ENCODE assay signal across 23 mouse cellular contexts in genomic region chr14:30365866-30366265, GRCm38 (mm10).
DNase-seq lines count a peak whose midpoint lies in the region; ATAC-seq and TF ChIP-seq lines count a peak whose summit lies in the region.
"Had no signal": no experiment of that assay in that cellular context is flagged by ENCODE, and none has a peak within 500 bp of the region (broad histone marks: within the 10 kb centered on the region; RNA-seq: fewer than 3 reads in every experiment).

No protein-coding gene starts in this region.

- intact Hi-C loops in gastrocnemius, adult 2 months (cut with DNase I), result no loop called here

- H3K9ac ChIP-seq in embryonic facial prominence, embryonic 15.5 days, result no peak overlapping the region
- H3K9ac ChIP-seq: forebrain, embryonic 12.5 days; hindbrain, embryonic 13.5 days; stomach, embryonic 15.5 days had no signal

- no peak overlapping the region for H3K4me2 ChIP-seq in embryonic facial prominence, embryonic 15.5 days (replicated peaks)
- H3K4me2 ChIP-seq: forebrain, embryonic 12.5 days; hindbrain, embryonic 13.5 days; stomach, embryonic 15.5 days had no signal

- 0 out of 2 replicates have a peak overlapping the region, but pooled peaks have one; percentile 3 for H3K27ac ChIP-seq in embryonic facial prominence, embryonic 15.5 days (replicated peaks)
- no peak overlapping the region for H3K27ac ChIP-seq in embryonic facial prominence, embryonic 10.5 days (replicated peaks)
- no peak overlapping the region for H3K27ac ChIP-seq in testis, adult 2 months (ENCODE audit: control insufficient read depth, insufficient read depth, low read depth, low read length)
- 0 out of 2 replicates have a peak overlapping the region, but pooled peaks have one; percentile 5 for H3K27ac ChIP-seq in layer of hippocampus, adult 2 months
- H3K27ac ChIP-seq in gastrocnemius, adult 2 months, result no peak overlapping the region
- H3K27ac ChIP-seq: forebrain, embryonic 12.5 days; hindbrain, embryonic 13.5 days; stomach, embryonic 15.5 days had no signal

- H3K9me3 ChIP-seq in embryonic facial prominence, embryonic 15.5 days (replicated peaks), result no peaks in the 10 kb centered on the region
- H3K9me3 ChIP-seq in embryonic facial prominence, embryonic 10.5 days, result no peaks in the 10 kb centered on the region
- H3K9me3 ChIP-seq: forebrain, embryonic 12.5 days; hindbrain, embryonic 13.5 days; stomach, embryonic 15.5 days had no signal

- TF ChIP-seq POLR2A in testis, adult 2 months (IDR thresholded peaks at IDR 0.05; ENCODE audit: control insufficient read depth, low read depth, low read length), result no peak

- TF ChIP-seq CTCF in testis, adult 2 months (IDR thresholded peaks at IDR 0.05; ENCODE audit: control insufficient read depth, insufficient read depth, insufficient replicate concordance, low read depth, low read length), result no peak
- no peak for TF ChIP-seq CTCF in layer of hippocampus, adult 2 months (conservative IDR thresholded peaks at IDR 0.05)
- TF ChIP-seq CTCF in gastrocnemius, adult 2 months (IDR thresholded peaks at IDR 0.05), result no peak

- H3K36me3 ChIP-seq in embryonic facial prominence, embryonic 15.5 days, result no peaks in the 10 kb centered on the region
- H3K36me3 ChIP-seq in embryonic facial prominence, embryonic 10.5 days (replicated peaks), result no peaks in the 10 kb centered on the region
- H3K36me3 ChIP-seq in testis, adult 2 months (ENCODE audit: control insufficient read depth, insufficient read depth, low read length), result no peaks in the 10 kb centered on the region
- H3K36me3 ChIP-seq: forebrain, embryonic 12.5 days; hindbrain, embryonic 13.5 days; stomach, embryonic 15.5 days had no signal

- ATAC-seq in embryonic facial prominence, embryonic 15.5 days (ENCODE audit: insufficient number of reproducible peaks, low FRiP score, low TSS enrichment, low read depth), result no peak

- WGBS in embryonic facial prominence, embryonic 15.5 days, result 43% methylated on average over 5 of the region's 5 CpGs
- WGBS in embryonic facial prominence, embryonic 10.5 days, result 67% methylated on average over 5 of the region's 5 CpGs

- no peaks in the 10 kb centered on the region for H3K27me3 ChIP-seq in embryonic facial prominence, embryonic 15.5 days
- no peaks in the 10 kb centered on the region for H3K27me3 ChIP-seq in embryonic facial prominence, embryonic 10.5 days (replicated peaks; ENCODE audit: low read depth, poor library complexity, severe bottlenecking)
- no peaks in the 10 kb centered on the region for H3K27me3 ChIP-seq in testis, adult 2 months (ENCODE audit: control insufficient read depth, insufficient read depth, low read length)
- H3K27me3 ChIP-seq: forebrain, embryonic 12.5 days; hindbrain, embryonic 13.5 days; stomach, embryonic 15.5 days had no signal

- H3K4me1 ChIP-seq in embryonic facial prominence, embryonic 15.5 days, result no peaks in the 10 kb centered on the region
- peaks cover 3% of the 10 kb centered on the region for H3K4me1 ChIP-seq in embryonic facial prominence, embryonic 10.5 days
- H3K4me1 ChIP-seq in testis, adult 2 months (ENCODE audit: control insufficient read depth, insufficient read depth, low read length), result no peaks in the 10 kb centered on the region
- H3K4me1 ChIP-seq: forebrain, embryonic 12.5 days; hindbrain, embryonic 13.5 days; stomach, embryonic 15.5 days had no signal

- DNase-seq in embryonic facial prominence, embryonic 10.5 days (ENCODE audit: low spot score), result no peak
- no peak for DNase-seq in testis, postnatal 10 days (ENCODE audit: low spot score)
- DNase-seq in layer of hippocampus, adult 2 months (ENCODE audit: low spot score in 2 of 2), result peak; percentile 53 to 75
- peak; percentile 67 for DNase-seq in telencephalon, adult 2 months (ENCODE audit: low read depth, low spot score)
- no peak for DNase-seq in lung, postnatal 25 days (ENCODE audit: low spot score)
- DNase-seq in gastrocnemius, adult 2 months, result no peak
- DNase-seq: adrenal gland, postnatal 25 days; cerebellum, adult 11 months; gastrocnemius, postnatal 14 days; heart, postnatal 10 days; kidney, adult 11 months; kidney, postnatal 10 days; liver; lung, adult 18-20 months; lung, postnatal 4 days; midbrain, embryonic 14.5 days; spleen, adult 18-20 months; thymus, postnatal 36 days had no signal

- no peak overlapping the region for H3K4me3 ChIP-seq in embryonic facial prominence, embryonic 15.5 days (replicated peaks)
- no peak overlapping the region for H3K4me3 ChIP-seq in embryonic facial prominence, embryonic 10.5 days
- peak overlapping the region; percentile 45; the same call in 1 of the 2 replicates for H3K4me3 ChIP-seq in testis, adult 2 months (ENCODE audit: control insufficient read depth, low read depth, low read length)
- H3K4me3 ChIP-seq in layer of hippocampus, adult 2 months, result no peak overlapping the region
- H3K4me3 ChIP-seq in gastrocnemius, adult 2 months, result no peak overlapping the region
- H3K4me3 ChIP-seq: forebrain, embryonic 12.5 days; hindbrain, embryonic 13.5 days; stomach, embryonic 15.5 days had no signal

Comparison
In these comparisons a context has a peak if more than half of its experiments do, and no peak if none do; other contexts are left out.
1. H3K27ac ChIP-seq: peak in embryonic facial prominence, embryonic 15.5 days (single experiment) and layer of hippocampus, adult 2 months (single experiment); none in embryonic facial prominence, embryonic 10.5 days (single experiment), testis, adult 2 months (single experiment) and gastrocnemius, adult 2 months (single experiment).
2. DNase-seq: peak in layer of hippocampus, adult 2 months (2 of 2) and telencephalon, adult 2 months (single experiment); none in embryonic facial prominence, embryonic 10.5 days (single experiment), testis, postnatal 10 days (single experiment), lung, postnatal 25 days (single experiment) and gastrocnemius, adult 2 months (single experiment).